Mouse (Mus musculus) heart, postnatal 0 days (tissue): ENCODE data around the gene Tnfrsf21. TPM values are rescaled to one million over a fixed set of nuclear protein-coding genes. Genes with fewer than 3 reads are reported as not detected.

Experiments
- ATAC-seq: fragments of 200-750 bp; cut with Nextera tagmentation; 2 replicates; pipeline ENCODE4 v1.8.0; 2017; ENCODE audit warnings: low read depth, moderate number of reproducible peaks, moderate library complexity; ENCODE audit not compliant: insufficient read depth
- DNase-seq: peaks from one replicate; pipeline ENCODE4 v3.0.0-alpha.2; 2016; ENCODE audit warnings: low spot score
- H3K27ac ChIP-seq: fragments of 300-500 bp; sonication (generic); 2 replicates; pipeline ENCODE4 v1.5.1; 2014; ENCODE audit warnings: low read depth, mild to moderate bottlenecking
- H3K27me3 ChIP-seq: fragments of 300-500 bp; sonication (generic); 2 replicates; pipeline ENCODE4 v1.6.1; 2014; ENCODE audit warnings: low read length, mixed read lengths; ENCODE audit not compliant: control insufficient read depth, insufficient read depth
- H3K36me3 ChIP-seq: fragments of 300-500 bp; sonication (generic); replicated peaks from 2 replicates; pipeline ENCODE4 v1.6.1; 2014; ENCODE audit warnings: low read length, mixed read lengths; ENCODE audit not compliant: control insufficient read depth, insufficient read depth
- H3K4me1 ChIP-seq: fragments of 300-500 bp; sonication (generic); 2 replicates; pipeline ENCODE4 v1.6.1; 2014; ENCODE audit warnings: antibody characterized with exemption; ENCODE audit not compliant: control insufficient read depth, insufficient read depth
- H3K4me2 ChIP-seq: fragments of 300-500 bp; sonication (generic); 2 replicates; pipeline ENCODE4 v1.6.1; 2014; ENCODE audit warnings: low read depth, mild to moderate bottlenecking, low read length, moderate library complexity
- H3K4me3 ChIP-seq: fragments of 300-500 bp; sonication (generic); 2 replicates; pipeline ENCODE4 v1.5.1; 2014; ENCODE audit warnings: low read depth, low read length
- H3K9ac ChIP-seq: fragments of 300-500 bp; sonication (generic); replicated peaks from 2 replicates; pipeline ENCODE4 v1.6.1; 2014; ENCODE audit warnings: low read depth, low read length, mixed read lengths
- H3K9me3 ChIP-seq: fragments of 300-500 bp; sonication (generic); replicated peaks from 2 replicates; pipeline ENCODE4 v1.6.1; 2016; ENCODE audit warnings: low read length; ENCODE audit not compliant: control insufficient read depth
- CTCF ChIP-seq: IDR thresholded peaks from 2 replicates; pipeline ENCODE4 v1.5.1; 2016; ENCODE audit warnings: antibody characterized with exemption, control low read depth, low read depth
- EP300 ChIP-seq: IDR thresholded peaks from 2 replicates; pipeline ENCODE4 v1.6.1; 2016; ENCODE audit warnings: antibody characterized with exemption, low read depth
- WGBS: fragments of 180-500 bp; shearing (Covaris S2); extraction: QIAGEN DNeasy Blood & Tissue Kit; methylation state at CpG from one replicate; pipeline ENCODE4 v1.1.7; 2014; 5-methylcytosine and 5-hydroxymethylcytosine counted together
- polyA plus RNA-seq: library from polyadenylated mRNA; unstranded; fragments of >200 nt; fragmentation: Nextera tagmentation; extraction: Ambion mirVana; gene quantifications from 2 replicates; pipeline ENCODE4 v1.2.1, GENCODE M21; 2015
- total RNA-seq: library from RNA; depleted of rRNA; stranded (reverse); fragments of >200 nt; gene quantifications from 2 replicates; pipeline ENCODE4 v1.2.3, GENCODE M21; 2014; ENCODE audit warnings: low replicate concordance

Gene Tnfrsf21
- total and polyA plus RNA-seq, 2 experiments from 2014 or later, result 6.3 to 8.2 TPM

DNA sequence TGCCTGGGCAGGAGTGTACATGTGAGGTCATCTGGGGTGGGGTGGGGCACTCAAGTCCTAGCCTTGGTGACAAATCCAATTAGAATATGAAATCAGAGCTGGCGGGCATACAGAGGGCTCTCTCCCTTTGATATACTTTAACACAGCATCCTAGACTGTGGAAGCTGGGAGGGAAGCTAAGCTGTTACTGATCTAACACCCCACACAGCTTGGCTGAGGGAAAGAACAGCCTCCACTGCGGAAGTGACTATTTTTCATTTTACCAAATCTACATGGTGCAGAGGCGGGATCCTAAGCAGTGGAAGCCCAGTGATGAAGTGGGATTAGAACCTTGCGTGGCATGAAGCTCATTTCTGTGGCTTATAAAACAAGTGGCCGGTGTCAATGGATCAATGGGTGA, 4.7 kb downstream of the Tnfrsf21 start:
- Histone ChIP-seq H3K4me1 (no peaks in the 10 kb centered on the region), H3K4me2 (no peak overlapping the region), H3K9ac (no peak overlapping the region), H3K27ac (no peak overlapping the region), H3K36me3 (no peaks in the 10 kb centered on the region), H3K4me3 (no peak overlapping the region), H3K27me3 (peaks cover 5% of the 10 kb centered on the region; the same call in 1 of the 2 replicates), H3K9me3 (no peaks in the 10 kb centered on the region)
- no peak for TF ChIP-seq EP300
- TF ChIP-seq CTCF, result no peak
- WGBS, result 95% methylated on average over 5 of the region's 5 CpGs
- ATAC-seq, result no peak
- no peak for DNase-seq

DNA sequence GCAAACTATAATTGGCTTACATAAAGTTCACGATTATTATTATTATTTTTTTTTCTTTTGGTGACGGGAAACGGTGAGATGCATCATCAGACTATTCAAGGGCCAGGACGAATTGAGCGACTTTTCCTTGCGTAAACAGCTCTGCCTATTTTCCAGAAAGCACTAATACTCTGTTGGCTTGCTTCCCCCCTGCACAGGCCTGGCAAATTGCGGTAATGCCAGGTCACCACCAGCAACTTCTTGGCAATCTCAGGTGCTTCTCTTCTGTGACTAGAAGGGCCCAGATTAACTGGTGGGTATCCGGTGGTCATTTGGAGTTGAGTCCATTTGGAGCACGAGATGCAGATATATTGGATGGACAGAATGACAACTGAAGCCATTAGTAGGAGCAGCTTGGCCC, 5.7 kb downstream of the Tnfrsf21 start:
- 90% methylated on average over 9 of the region's 9 CpGs for WGBS
- H3K9me3 ChIP-seq, result no peaks in the 10 kb centered on the region
- H3K4me1 ChIP-seq, result no peaks in the 10 kb centered on the region
- no peak overlapping the region for H3K9ac ChIP-seq
- no peak overlapping the region for H3K4me3 ChIP-seq
- no peak for TF ChIP-seq CTCF
- no peak for TF ChIP-seq EP300
- H3K27ac ChIP-seq, result no peak overlapping the region
- H3K4me2 ChIP-seq, result no peak overlapping the region
- no peak for DNase-seq
- peaks cover 5% of the 10 kb centered on the region; the same call in 1 of the 2 replicates for H3K27me3 ChIP-seq
- H3K36me3 ChIP-seq, result no peaks in the 10 kb centered on the region
- ATAC-seq, result no peak

DNA sequence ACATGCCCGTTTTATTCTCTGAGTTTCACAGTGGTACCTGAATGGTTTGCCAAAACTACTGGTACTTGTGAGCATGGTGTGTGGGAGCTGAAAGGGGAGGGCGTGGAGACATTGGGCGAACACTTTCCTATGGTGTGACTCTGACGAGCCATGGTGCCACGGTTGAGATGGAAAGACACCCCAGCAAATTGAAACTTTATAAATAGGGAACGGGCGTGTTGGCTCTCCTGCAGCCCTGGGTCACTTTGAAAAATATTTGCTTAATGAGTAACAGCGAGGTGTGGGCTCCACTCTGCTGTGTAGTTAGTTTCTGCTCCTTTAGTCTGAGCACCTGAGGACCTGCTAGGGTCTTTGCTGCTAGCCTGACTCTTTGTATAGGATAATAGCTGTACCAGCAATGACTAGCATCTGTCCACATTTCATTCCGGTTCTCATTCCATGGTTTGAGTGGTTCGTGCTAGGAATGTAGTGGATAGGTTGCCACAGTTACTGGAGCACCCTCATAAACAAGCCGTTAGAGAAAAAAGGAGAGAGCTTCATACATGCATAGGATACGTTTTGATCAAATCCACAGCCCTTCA, 7.4 kb downstream of the Tnfrsf21 start:
- no peak for TF ChIP-seq EP300
- no peak for TF ChIP-seq CTCF
- no peak overlapping the region for H3K9ac ChIP-seq
- 80% methylated on average over 12 of the region's 12 CpGs for WGBS
- peaks cover 5% of the 10 kb centered on the region; the same call in 1 of the 2 replicates for H3K27me3 ChIP-seq
- H3K9me3 ChIP-seq, result no peaks in the 10 kb centered on the region
- H3K4me1 ChIP-seq, result no peaks in the 10 kb centered on the region
- DNase-seq (no peak), ATAC-seq (no peak)
- H3K4me3 ChIP-seq, result no peak overlapping the region
- H3K36me3 ChIP-seq, result no peaks in the 10 kb centered on the region
- no peak overlapping the region for H3K4me2 ChIP-seq
- H3K27ac ChIP-seq, result no peak overlapping the region

DNA sequence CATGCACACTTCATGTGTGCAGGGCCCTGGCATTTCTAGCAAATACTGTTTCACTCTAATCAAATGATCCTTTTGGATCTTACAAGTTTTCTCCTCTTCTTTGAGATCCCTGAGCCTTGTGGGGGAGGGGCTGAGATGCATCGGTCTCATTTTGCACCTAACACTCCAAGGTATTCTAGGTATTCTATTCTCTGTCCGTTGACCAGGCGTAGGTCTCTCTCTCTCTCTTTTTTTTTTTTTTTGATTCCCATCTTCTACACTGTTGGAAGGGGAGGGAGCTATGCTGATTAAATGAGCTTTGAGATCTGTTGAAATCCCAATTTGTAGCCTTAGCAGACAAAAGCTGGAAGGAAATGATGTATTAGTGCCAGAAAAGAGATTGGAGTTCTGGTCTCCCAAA, 8.2 kb downstream of the Tnfrsf21 start:
- H3K4me2 ChIP-seq, result no peak overlapping the region
- no peak overlapping the region for H3K9ac ChIP-seq
- H3K27ac ChIP-seq, result no peak overlapping the region
- H3K36me3 ChIP-seq, result no peaks in the 10 kb centered on the region
- no peaks in the 10 kb centered on the region for H3K9me3 ChIP-seq
- no peak for TF ChIP-seq CTCF
- TF ChIP-seq EP300, result no peak
- no peak for DNase-seq
- no peaks in the 10 kb centered on the region for H3K27me3 ChIP-seq
- no peaks in the 10 kb centered on the region for H3K4me1 ChIP-seq
- 67% methylated on average over 3 of the region's 3 CpGs for WGBS
- ATAC-seq, result no peak
- no peak overlapping the region for H3K4me3 ChIP-seq

DNA sequence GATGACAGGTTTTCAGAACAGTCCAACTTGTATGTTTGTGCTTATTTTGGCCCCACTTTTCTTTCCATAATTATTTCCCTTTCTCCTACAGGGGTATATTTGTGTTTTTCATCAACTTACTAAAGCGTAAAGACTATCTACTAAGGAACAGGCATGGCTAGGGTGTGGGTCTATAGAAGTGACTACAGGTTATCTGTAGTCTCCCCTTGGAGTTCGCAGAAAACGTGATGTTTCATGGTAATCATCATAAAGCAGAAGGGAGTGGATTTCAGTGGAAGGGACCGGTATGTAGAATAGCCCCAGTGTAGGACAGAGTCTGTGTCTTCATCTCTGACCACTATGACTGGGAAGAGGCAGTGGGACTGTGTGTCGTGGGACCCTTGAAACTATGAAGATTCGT, 8.7 kb downstream of the Tnfrsf21 start:
- H3K9me3 ChIP-seq, result no peaks in the 10 kb centered on the region
- WGBS, result 82% methylated on average over 6 of the region's 6 CpGs
- no peaks in the 10 kb centered on the region for H3K36me3 ChIP-seq
- DNase-seq (no peak), ATAC-seq (no peak)
- TF ChIP-seq CTCF (no peak), EP300 (no peak)
- H3K4me2 ChIP-seq, result no peak overlapping the region
- no peaks in the 10 kb centered on the region for H3K27me3 ChIP-seq
- H3K4me1 ChIP-seq, result no peaks in the 10 kb centered on the region
- H3K9ac ChIP-seq, result no peak overlapping the region
- H3K27ac ChIP-seq, result no peak overlapping the region
- no peak overlapping the region for H3K4me3 ChIP-seq

DNA sequence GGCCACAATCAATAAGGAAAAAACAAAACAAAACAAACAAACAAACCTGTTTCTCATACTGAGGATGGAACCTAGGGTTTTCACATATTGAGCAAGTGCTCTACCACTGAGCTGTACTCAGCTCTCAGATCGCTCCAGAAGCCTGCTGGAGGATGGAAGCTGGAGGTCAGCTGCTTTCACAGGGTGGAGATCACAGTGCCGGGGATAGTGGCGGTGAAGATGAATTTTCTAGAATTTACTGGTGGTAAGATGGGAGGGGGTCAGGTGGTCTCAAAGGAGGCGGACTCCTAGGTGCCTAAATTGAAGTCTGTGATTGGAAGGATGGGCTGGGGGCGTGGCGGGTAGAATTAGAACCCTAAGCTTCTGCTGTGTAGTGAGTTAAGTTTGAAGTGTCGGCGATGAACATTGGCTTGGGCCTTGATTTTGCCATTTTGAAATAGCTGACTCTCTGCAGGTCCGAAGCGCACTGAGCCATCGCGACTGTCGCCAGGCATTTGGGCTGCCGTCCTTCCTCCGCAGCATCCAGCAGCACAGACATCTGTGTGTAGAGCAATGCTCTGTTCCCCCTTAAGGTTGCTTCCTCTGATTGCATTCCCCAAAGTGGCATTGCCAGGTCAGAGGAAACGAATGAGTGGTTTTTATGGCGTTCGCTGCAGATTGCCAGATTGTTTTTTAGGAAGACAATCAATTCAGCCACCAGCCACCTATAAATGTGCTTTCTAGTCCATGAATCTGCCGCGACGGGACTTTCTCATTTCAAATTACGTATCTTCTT, 9.7 kb downstream of the Tnfrsf21 start:
- WGBS, result 88% methylated on average over 22 of the region's 22 CpGs

More for the DNA sequence above, 9.7 kb downstream of the Tnfrsf21 start:
- no peaks in the 10 kb centered on the region for H3K36me3 ChIP-seq
- ATAC-seq, result no peak
- H3K9me3 ChIP-seq, result no peaks in the 10 kb centered on the region
- no peak for DNase-seq
- H3K4me1 ChIP-seq, result no peaks in the 10 kb centered on the region
- TF ChIP-seq CTCF, result no peak
- no peak for TF ChIP-seq EP300
- H3K27me3 ChIP-seq, result no peaks in the 10 kb centered on the region
- H3K4me2 ChIP-seq, result no peak overlapping the region
- no peak overlapping the region for H3K27ac ChIP-seq
- no peak overlapping the region for H3K9ac ChIP-seq
- H3K4me3 ChIP-seq, result no peak overlapping the region
